Mouse (Mus musculus) lung, postnatal 0 days (tissue): ENCODE results near the gene Primpol.

ENCODE experiments used
- CTCF ChIP-seq: IDR thresholded peaks from 2 replicates; pipeline ENCODE4 v1.5.1; 2016; ENCODE audit warnings: antibody characterized with exemption, mild to moderate bottlenecking
- EP300 ChIP-seq: IDR thresholded peaks from 2 replicates; pipeline ENCODE4 v1.6.1; 2016; ENCODE audit warnings: antibody characterized with exemption, mild to moderate bottlenecking, control low read depth

DNA sequence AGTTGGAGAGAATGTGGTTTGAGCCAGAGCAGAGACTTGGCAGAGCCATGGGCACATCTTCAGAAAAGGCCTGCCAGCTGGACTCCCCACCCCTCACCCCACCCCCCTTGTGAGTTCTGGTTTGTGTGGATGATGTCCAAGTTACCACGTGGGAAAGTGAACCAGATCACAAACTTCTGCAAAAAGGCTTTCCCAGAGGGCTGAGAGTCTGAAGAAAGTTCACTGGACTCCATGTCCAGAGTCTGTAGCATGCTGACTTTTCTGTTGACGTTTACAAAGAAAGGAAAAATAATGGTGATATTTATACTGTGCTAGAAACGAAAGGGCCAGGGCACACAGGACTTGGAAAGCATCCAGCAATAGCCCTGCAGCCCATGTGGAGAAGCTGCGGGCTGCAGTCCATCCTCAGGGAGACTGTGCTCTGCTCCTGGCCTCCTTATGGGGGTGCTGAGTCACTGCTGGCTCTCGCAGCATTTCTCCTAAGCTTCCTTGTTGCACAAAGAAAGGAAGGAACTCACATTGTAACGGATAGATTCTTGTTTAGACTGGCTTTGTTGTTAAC is 22.1 kb upstream of the Primpol start:
- peak; percentile 39 for TF ChIP-seq CTCF
- TF ChIP-seq EP300 = no peak
